Mouse (Mus musculus) cortical plate, adult 2 months (tissue): ENCODE measurements at regions not wholly inside any gene's neighbourhood (a gene's known extent, or its start where the extent isn't known, plus 50 kb on each side); places are given as distances from the start of the nearest gene placed in this dataset.
"Not testable (repeated sequence)": the region's sequence is repeated elsewhere in the genome, so short reads cannot be mapped to it uniquely, and the experiment has no call there.

ENCODE experiments used
- CTCF ChIP-seq: fragments of 200-500 bp; IDR thresholded peaks from 2 replicates; pipeline ENCODE4 v1.5.1; 2011; ENCODE audit warnings: mild to moderate bottlenecking, control low read depth, low read length; ENCODE audit not compliant: insufficient read depth; ENCODE audit errors: extremely low read depth
- POLR2A ChIP-seq: fragments of 200-500 bp; IDR thresholded peaks from 2 replicates; pipeline ENCODE4 v1.6.1; 2011; ENCODE audit warnings: mild to moderate bottlenecking, low read length, control low read depth; ENCODE audit not compliant: insufficient read depth; ENCODE audit errors: extremely low read depth

GRCm38 (mm10) chr2:16892381-16892780, 536.3 kb downstream of the Plxdc2 start:
- TF ChIP-seq CTCF, POLR2A: not testable (repeated sequence)
